Mouse (Mus musculus) intestine, embryonic 14.5 days (tissue): Measurements from ENCODE around the gene Pthlh. TPM values are rescaled to one million over a fixed set of nuclear protein-coding genes. Genes with fewer than 3 reads are reported as not detected.

ENCODE experiments used
- ATAC-seq: fragments of 200-750 bp; cut with Nextera tagmentation; replicated peaks from 2 replicates; pipeline ENCODE4 v1.8.0; 2017; ENCODE audit warnings: low read depth, moderate number of reproducible peaks, moderate TSS enrichment, moderate library complexity; ENCODE audit not compliant: low FRiP score, low TSS enrichment
- DNase-seq: peaks from one replicate; pipeline ENCODE4 v3.0.0-alpha.2; 2018; ENCODE audit warnings: low spot score
- H3K27ac ChIP-seq: fragments of 300-500 bp; sonication (generic); 2 replicates; pipeline ENCODE4 v1.5.1; 2014; ENCODE audit warnings: low read depth, mild to moderate bottlenecking, control low read depth
- H3K27me3 ChIP-seq: fragments of 300-500 bp; sonication (generic); replicated peaks from 2 replicates; pipeline ENCODE4 v1.6.1; 2014; ENCODE audit warnings: low read length, control low read depth; ENCODE audit not compliant: control insufficient read depth, insufficient read depth
- H3K36me3 ChIP-seq: fragments of 300-500 bp; sonication (generic); 2 replicates; pipeline ENCODE4 v1.6.1; 2014; ENCODE audit warnings: low read length, control low read depth; ENCODE audit not compliant: control insufficient read depth, insufficient read depth
- H3K4me1 ChIP-seq: fragments of 300-500 bp; sonication (generic); replicated peaks from 2 replicates; pipeline ENCODE4 v1.6.1; 2014; ENCODE audit warnings: low read length, control low read depth, mixed read lengths; ENCODE audit not compliant: control insufficient read depth, insufficient read depth
- H3K4me2 ChIP-seq: fragments of 300-500 bp; sonication (generic); 2 replicates; pipeline ENCODE4 v1.6.1; 2014; ENCODE audit warnings: low read length
- H3K4me3 ChIP-seq: fragments of 300-500 bp; sonication (generic); 2 replicates; pipeline ENCODE4 v1.5.1; 2014; ENCODE audit warnings: low read depth, low read length, control low read depth, mixed read lengths
- H3K9ac ChIP-seq: fragments of 300-500 bp; sonication (generic); 2 replicates; pipeline ENCODE4 v1.6.1; 2014; ENCODE audit warnings: mild to moderate bottlenecking, low read length
- H3K9me3 ChIP-seq: fragments of 300-500 bp; sonication (generic); 2 replicates; pipeline ENCODE4 v1.6.1; 2016; ENCODE audit warnings: low read length, control low read depth; ENCODE audit not compliant: control insufficient read depth
- WGBS: fragments of 180-500 bp; shearing (Covaris S2); extraction: QIAGEN DNeasy Blood & Tissue Kit; methylation state at CpG from one replicate; pipeline ENCODE4 v1.1.7; 2014; 5-methylcytosine and 5-hydroxymethylcytosine counted together
- polyA plus RNA-seq: library from polyadenylated mRNA; unstranded; fragments of >200 nt; fragmentation: Nextera tagmentation; extraction: Ambion mirVana; gene quantifications from 2 replicates; pipeline ENCODE4 v1.2.1, GENCODE M21; 2014

The Pthlh gene
- polyA plus RNA-seq, 1 experiment from 2014 or later = 1.5 TPM

GRCm38 (mm10) chr6:147226696-147227095, 37.3 kb downstream of the Pthlh start:
- Histone ChIP-seq H3K27me3 (no peaks in the 10 kb centered on the region), H3K9me3 (no peaks in the 10 kb centered on the region), H3K36me3 (no peaks in the 10 kb centered on the region), H3K27ac (no peak overlapping the region), H3K4me1 (no peaks in the 10 kb centered on the region), H3K4me2 (no peak overlapping the region), H3K9ac (no peak overlapping the region), H3K4me3 (no peak overlapping the region)
- ATAC-seq (no peak), DNase-seq (no peak)
- WGBS = 97% methylated on average over 1 of the region's 1 CpGs

DNA sequence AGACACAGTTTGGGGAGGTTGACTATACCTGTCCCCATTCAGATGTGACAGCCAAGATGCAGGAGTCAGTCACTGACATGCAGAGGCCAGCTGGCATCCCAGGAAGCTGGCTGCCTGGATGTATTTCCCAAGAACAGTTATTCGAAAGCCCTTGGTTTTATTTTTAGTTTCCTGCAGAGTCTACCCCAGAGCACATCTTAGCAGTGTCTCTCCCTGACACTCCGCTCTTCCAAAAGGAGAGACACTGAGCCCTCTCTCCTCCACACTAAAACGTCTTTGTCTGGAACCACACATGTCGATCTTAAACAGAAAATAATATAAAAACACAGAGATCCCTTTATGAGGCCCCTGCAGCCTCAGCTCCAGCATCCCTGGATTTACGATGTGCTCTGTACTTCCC, 44.9 kb downstream of the Pthlh start:
- ATAC-seq (no peak), DNase-seq (no peak)
- no peaks in the 10 kb centered on the region for H3K36me3 ChIP-seq
- no peaks in the 10 kb centered on the region for H3K9me3 ChIP-seq
- 53% methylated on average over 5 of the region's 5 CpGs for WGBS
- no peaks in the 10 kb centered on the region for H3K27me3 ChIP-seq
- H3K9ac ChIP-seq = no peak overlapping the region
- no peak overlapping the region for H3K27ac ChIP-seq
- H3K4me2 ChIP-seq = no peak overlapping the region
- H3K4me1 ChIP-seq = no peaks in the 10 kb centered on the region
- H3K4me3 ChIP-seq = no peak overlapping the region

GRCm38 (mm10) chr6:147216156-147216555, 47.8 kb downstream of the Pthlh start:
- Histone ChIP-seq H3K9me3 (no peaks in the 10 kb centered on the region), H3K36me3 (no peaks in the 10 kb centered on the region), H3K4me2 (no peak overlapping the region), H3K4me1 (no peaks in the 10 kb centered on the region), H3K9ac (no peak overlapping the region), H3K27ac (no peak overlapping the region), H3K27me3 (no peaks in the 10 kb centered on the region), H3K4me3 (no peak overlapping the region)
- no peak for DNase-seq
- 80% methylated on average over 1 of the region's 1 CpGs for WGBS
- no peak for ATAC-seq

GRCm38 (mm10) chr6:147207821-147208330, 56.1 kb downstream of the Pthlh start:
- no peak overlapping the region for H3K4me3 ChIP-seq
- no peak overlapping the region for H3K27ac ChIP-seq
- no peaks in the 10 kb centered on the region for H3K36me3 ChIP-seq
- no peak overlapping the region for H3K4me2 ChIP-seq
- ATAC-seq (no peak), DNase-seq (no peak)
- H3K4me1 ChIP-seq = no peaks in the 10 kb centered on the region
- H3K9ac ChIP-seq = no peak overlapping the region
- H3K9me3 ChIP-seq = no peaks in the 10 kb centered on the region
- no peaks in the 10 kb centered on the region for H3K27me3 ChIP-seq
- 68% methylated on average over 5 of the region's 5 CpGs for WGBS

Other genes with a start within 250 kb of the Pthlh start
- gene Rep15, start 231.6 kb downstream of the Pthlh start, polyA plus RNA-seq = 1.8 and 2.5 TPM in 2 replicates
- 149 TPM in 2 replicates for gene Mrps35, start 221.4 kb downstream of the Pthlh start, polyA plus RNA-seq
- gene Mansc4, start 177.2 kb downstream of the Pthlh start, polyA plus RNA-seq = 2.6 and 3.0 TPM in 2 replicates
- gene Klhl42, start 172.8 kb downstream of the Pthlh start, polyA plus RNA-seq = 11.2 and 11.3 TPM in 2 replicates
- 25.8 and 26.5 TPM in 2 replicates for gene Ccdc91, start 211.6 kb upstream of the Pthlh start, polyA plus RNA-seq